Mouse (Mus musculus) MEL (cell line): Measurements from ENCODE around the gene Actl11.

Source experiments
- CTCF ChIP-seq, 3 experiments: IDR thresholded peaks in 2 of 3; conservative IDR thresholded peaks in 1 of 3; 2 replicates each; pipeline ENCODE4 v1.5.1; 2011 to 2012; ENCODE audit warnings: low read length in 3 of 3, low read depth in 2 of 3, mild to moderate bottlenecking in 2 of 3, improper control_type of control experiment in 1 of 3, inconsistent platforms in 1 of 3, mixed read lengths in 1 of 3, moderate library complexity in 1 of 3; ENCODE audit not compliant: control insufficient read depth in 1 of 3, insufficient read depth in 1 of 3, poor library complexity in 1 of 3, severe bottlenecking in 1 of 3
- E2F4 ChIP-seq: IDR thresholded peaks from 2 replicates; pipeline ENCODE4 v1.6.1; 2011; ENCODE audit warnings: low read depth, low read length, improper control_type of control experiment, borderline replicate concordance
- EP300 ChIP-seq, 2 experiments: IDR thresholded peaks; 2 replicates each; pipeline ENCODE4 v1.6.1; 2011; ENCODE audit warnings: improper control_type of control experiment in 2 of 2, low read length in 2 of 2, low read depth in 1 of 2, mild to moderate bottlenecking in 1 of 2
- ETS1 ChIP-seq: IDR thresholded peaks from 2 replicates; pipeline ENCODE4 v1.6.1; 2012; ENCODE audit warnings: low read depth, mild to moderate bottlenecking, inconsistent platforms, low read length, improper control_type of control experiment, moderate library complexity
- HCFC1 ChIP-seq: IDR thresholded peaks from 2 replicates; pipeline ENCODE4 v1.6.1; 2012; ENCODE audit warnings: low read depth, mild to moderate bottlenecking, inconsistent platforms, low read length, improper control_type of control experiment, moderate library complexity
- MEF2A ChIP-seq: IDR thresholded peaks from 2 replicates; pipeline ENCODE4 v1.6.1; 2014; ENCODE audit warnings: low read depth, mild to moderate bottlenecking, inconsistent platforms, low read length, improper control_type of control experiment; ENCODE audit not compliant: poor library complexity, insufficient replicate concordance, severe bottlenecking; ENCODE audit errors: extremely low read depth
- MYB ChIP-seq: IDR thresholded peaks from 2 replicates; pipeline ENCODE4 v1.6.1; 2011; ENCODE audit warnings: mild to moderate bottlenecking, low read depth, low read length, improper control_type of control experiment
- POLR2A ChIP-seq, 2 experiments: IDR thresholded peaks; 2 replicates each; pipeline ENCODE4 v1.6.1; 2011 to 2012; ENCODE audit warnings: low read length in 2 of 2, mild to moderate bottlenecking in 2 of 2, control low read depth in 1 of 2, improper control_type of control experiment in 1 of 2, low read depth in 1 of 2, moderate library complexity in 1 of 2; ENCODE audit not compliant: control insufficient read depth in 1 of 2, insufficient read depth in 1 of 2, poor library complexity in 1 of 2
- POLR2AphosphoS2 ChIP-seq: IDR thresholded peaks from 2 replicates; pipeline ENCODE4 v1.6.1; 2011; ENCODE audit warnings: low read length, improper control_type of control experiment
- POLR2AphosphoS5 ChIP-seq: IDR thresholded peaks from 2 replicates; pipeline ENCODE4 v1.6.1; 2012; ENCODE audit warnings: low read depth, borderline replicate concordance, mild to moderate bottlenecking, inconsistent platforms, low read length, moderate library complexity, mixed read lengths
- RAD21 ChIP-seq: IDR thresholded peaks from 2 replicates; pipeline ENCODE4 v1.6.1; 2011; ENCODE audit warnings: mild to moderate bottlenecking, low read depth, low read length, improper control_type of control experiment
- ZC3H11A ChIP-seq: IDR thresholded peaks from 2 replicates; pipeline ENCODE4 v1.6.1; 2012; ENCODE audit warnings: low read depth, mild to moderate bottlenecking, inconsistent platforms, low read length, improper control_type of control experiment
- ZKSCAN1 ChIP-seq: IDR thresholded peaks from 2 replicates; pipeline ENCODE4 v1.6.1; 2012; ENCODE audit warnings: low read depth, mild to moderate bottlenecking, inconsistent platforms, low read length, improper control_type of control experiment, moderate library complexity
- ZNF384 ChIP-seq: IDR thresholded peaks from 2 replicates; pipeline ENCODE4 v1.6.1; 2012; ENCODE audit warnings: low read depth, mild to moderate bottlenecking, inconsistent platforms, low read length, improper control_type of control experiment

DNA sequence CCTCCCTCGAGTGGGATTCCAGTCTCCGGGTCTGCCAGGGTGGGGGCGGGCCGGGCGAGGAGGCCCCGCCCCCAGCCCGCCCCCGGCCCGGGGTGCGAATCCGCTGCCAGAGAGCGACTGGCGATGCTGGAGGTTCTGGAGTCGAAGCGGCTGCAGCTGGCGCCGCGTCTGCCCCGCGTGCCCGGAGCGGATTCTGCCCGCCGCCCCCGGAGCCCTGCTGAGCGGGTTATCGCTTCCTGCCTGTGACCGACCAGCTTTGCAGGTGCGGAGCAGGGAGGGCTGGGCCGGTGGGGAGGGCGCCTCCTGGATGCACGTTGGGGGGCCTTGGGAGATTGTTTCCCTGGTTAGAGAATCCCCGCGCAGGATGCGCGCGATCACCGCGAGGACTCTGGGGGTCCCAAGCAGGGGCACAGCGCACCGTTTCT lies 7.5 kb downstream of the Actl11 start:
- no peak for TF ChIP-seq ETS1
- TF ChIP-seq MYB: no peak
- no peak for TF ChIP-seq ZC3H11A
- no peak for TF ChIP-seq CTCF (IDR thresholded peaks at IDR 0.05 in 2 of 3, conservative IDR thresholded peaks at IDR 0.05 in 1 of 3; ENCODE audit: control insufficient read depth in 1 of 3, insufficient read depth in 1 of 3, low read depth in 2 of 3, low read length in 3 of 3, poor library complexity in 1 of 3, severe bottlenecking in 1 of 3)
- no peak for TF ChIP-seq ZKSCAN1
- TF ChIP-seq MEF2A: no peak
- TF ChIP-seq ZNF384: no peak
- TF ChIP-seq POLR2A (IDR thresholded peaks at IDR 0.05; ENCODE audit: control insufficient read depth in 1 of 2, insufficient read depth in 1 of 2, low read depth in 1 of 2, low read length in 2 of 2, poor library complexity in 1 of 2): no peak
- no peak for TF ChIP-seq HCFC1
- no peak for TF ChIP-seq E2F4
- TF ChIP-seq POLR2AphosphoS2: no peak
- TF ChIP-seq RAD21: no peak
- TF ChIP-seq POLR2AphosphoS5: no peak
- peak in 1 of 2 experiments; percentile 43; a peak in 1 of 4 replicates for TF ChIP-seq EP300 (IDR thresholded peaks at IDR 0.05; ENCODE audit: low read depth in 1 of 2, low read length in 2 of 2)
